Mouse (Mus musculus) MEL (cell line): ENCODE results near the gene Coq10a. TPM values are rescaled to one million over a fixed set of nuclear protein-coding genes. Genes with fewer than 3 reads are reported as not detected.
"Not testable (repeated sequence)": the region's sequence is repeated elsewhere in the genome, so short reads cannot be mapped to it uniquely, and the experiment has no call there.

Experiments
- DNase-seq: peaks from one replicate; pipeline ENCODE4 v3.0.0; 2011; ENCODE audit warnings: low read depth, low spot score
- H3K27ac ChIP-seq: 2 replicates; pipeline ENCODE4 v1.5.1; 2012; ENCODE audit warnings: low read depth, mild to moderate bottlenecking, control low read depth, low read length, moderate library complexity; ENCODE audit not compliant: control insufficient read depth
- H3K27me3 ChIP-seq, 2 experiments: fragments of 150-350 bp in 1 of 2; sonication (generic) in 1 of 2; 2 replicates each; pipeline ENCODE4 v1.6.1; 2012; ENCODE audit warnings: low read length in 2 of 2, mild to moderate bottlenecking in 2 of 2, improper control_type of control experiment in 1 of 2, moderate library complexity in 1 of 2; ENCODE audit not compliant: insufficient read depth in 2 of 2, control insufficient read depth in 1 of 2
- H3K36me3 ChIP-seq, 2 experiments: 2 replicates each; pipeline ENCODE4 v1.6.1; 2012 to 2014; ENCODE audit warnings: low read length in 2 of 2, improper control_type of control experiment in 1 of 2, inconsistent platforms in 1 of 2, mild to moderate bottlenecking in 1 of 2; ENCODE audit not compliant: insufficient read depth in 2 of 2, control insufficient read depth in 1 of 2
- H3K4me1 ChIP-seq, 2 experiments: fragments of 150-350 bp in 1 of 2; sonication (generic) in 1 of 2; 2 replicates each; pipeline ENCODE4 v1.6.1; 2012; ENCODE audit warnings: low read length in 2 of 2, improper control_type of control experiment in 1 of 2, mild to moderate bottlenecking in 1 of 2; ENCODE audit not compliant: insufficient read depth in 2 of 2, control insufficient read depth in 1 of 2
- H3K4me3 ChIP-seq, 2 experiments: fragments of 150-350 bp in 1 of 2; sonication (generic) in 1 of 2; 2 replicates each; pipeline ENCODE4 v1.5.1; 2012; ENCODE audit warnings: low read depth in 2 of 2, low read length in 2 of 2, mild to moderate bottlenecking in 2 of 2, moderate library complexity in 2 of 2, control low read depth in 1 of 2, improper control_type of control experiment in 1 of 2; ENCODE audit not compliant: control insufficient read depth in 1 of 2, insufficient read depth in 1 of 2
- H3K79me2 ChIP-seq: 2 replicates; pipeline ENCODE4 v1.6.1; 2012; ENCODE audit warnings: mild to moderate bottlenecking, low read length, moderate library complexity; ENCODE audit not compliant: control insufficient read depth, poor library complexity, insufficient read depth
- H3K9ac ChIP-seq: 2 replicates; pipeline ENCODE4 v1.6.1; 2012; ENCODE audit warnings: low read depth, mild to moderate bottlenecking, control low read depth, low read length, moderate library complexity; ENCODE audit not compliant: control insufficient read depth, poor library complexity, severe bottlenecking
- H3K9me3 ChIP-seq: fragments of 150-350 bp; sonication (generic); replicated peaks from 2 replicates; pipeline ENCODE4 v1.6.1; 2012; ENCODE audit warnings: mild to moderate bottlenecking, low read length, improper control_type of control experiment, moderate library complexity; ENCODE audit not compliant: insufficient read depth
- CHD2 ChIP-seq: IDR thresholded peaks from 2 replicates; pipeline ENCODE4 v1.6.1; 2011; ENCODE audit warnings: low read length, improper control_type of control experiment
- CTCF ChIP-seq, 3 experiments: IDR thresholded peaks in 2 of 3; conservative IDR thresholded peaks in 1 of 3; 2 replicates each; pipeline ENCODE4 v1.5.1; 2011 to 2012; ENCODE audit warnings: low read length in 3 of 3, low read depth in 2 of 3, mild to moderate bottlenecking in 2 of 3, improper control_type of control experiment in 1 of 3, inconsistent platforms in 1 of 3, mixed read lengths in 1 of 3, moderate library complexity in 1 of 3; ENCODE audit not compliant: control insufficient read depth in 1 of 3, insufficient read depth in 1 of 3, poor library complexity in 1 of 3, severe bottlenecking in 1 of 3
- EP300 ChIP-seq, 2 experiments: IDR thresholded peaks; 2 replicates each; pipeline ENCODE4 v1.6.1; 2011; ENCODE audit warnings: improper control_type of control experiment in 2 of 2, low read length in 2 of 2, low read depth in 1 of 2, mild to moderate bottlenecking in 1 of 2
- HCFC1 ChIP-seq: IDR thresholded peaks from 2 replicates; pipeline ENCODE4 v1.6.1; 2012; ENCODE audit warnings: low read depth, mild to moderate bottlenecking, inconsistent platforms, low read length, improper control_type of control experiment, moderate library complexity
- JUND ChIP-seq: IDR thresholded peaks from 2 replicates; pipeline ENCODE4 v1.6.1; 2011; ENCODE audit warnings: low read depth, mild to moderate bottlenecking, improper control_type of control experiment, low read length
- MAX ChIP-seq: IDR thresholded peaks from 2 replicates; pipeline ENCODE4 v1.6.1; 2011; ENCODE audit warnings: low read length, improper control_type of control experiment
- MAZ ChIP-seq: IDR thresholded peaks from 2 replicates; pipeline ENCODE4 v1.6.1; 2012; ENCODE audit warnings: low read depth, mild to moderate bottlenecking, inconsistent platforms, low read length, improper control_type of control experiment
- MXI1 ChIP-seq: IDR thresholded peaks from 2 replicates; pipeline ENCODE4 v1.6.1; 2011; ENCODE audit warnings: mild to moderate bottlenecking, low read depth, low read length, improper control_type of control experiment
- NELFE ChIP-seq: IDR thresholded peaks from 2 replicates; pipeline ENCODE4 v1.6.1; 2011; ENCODE audit warnings: low read depth, low read length, improper control_type of control experiment
- POLR2AphosphoS5 ChIP-seq: IDR thresholded peaks from 2 replicates; pipeline ENCODE4 v1.6.1; 2012; ENCODE audit warnings: low read depth, borderline replicate concordance, mild to moderate bottlenecking, inconsistent platforms, low read length, moderate library complexity, mixed read lengths
- RAD21 ChIP-seq: IDR thresholded peaks from 2 replicates; pipeline ENCODE4 v1.6.1; 2011; ENCODE audit warnings: mild to moderate bottlenecking, low read depth, low read length, improper control_type of control experiment
- RCOR1 ChIP-seq: IDR thresholded peaks from 2 replicates; pipeline ENCODE4 v1.6.1; 2012; ENCODE audit warnings: low read depth, mild to moderate bottlenecking, inconsistent platforms, low read length, improper control_type of control experiment
- SIN3A ChIP-seq: IDR thresholded peaks from 2 replicates; pipeline ENCODE4 v1.6.1; 2012; ENCODE audit warnings: low read length, improper control_type of control experiment, inconsistent platforms
- SMC3 ChIP-seq: IDR thresholded peaks from 2 replicates; pipeline ENCODE4 v1.6.1; 2011; ENCODE audit warnings: low read depth, low read length, improper control_type of control experiment
- TBP ChIP-seq: IDR thresholded peaks from 2 replicates; pipeline ENCODE4 v1.8.0; 2011; ENCODE audit warnings: low read depth, low read length, improper control_type of control experiment
- UBTF ChIP-seq: IDR thresholded peaks from 2 replicates; pipeline ENCODE4 v1.6.1; 2012; ENCODE audit warnings: low read depth, mild to moderate bottlenecking, inconsistent platforms, low read length, improper control_type of control experiment, moderate library complexity, borderline replicate concordance; ENCODE audit not compliant: insufficient read depth
- ZMIZ1 ChIP-seq: IDR thresholded peaks from 2 replicates; pipeline ENCODE4 v1.6.1; 2012; ENCODE audit warnings: low read depth, mild to moderate bottlenecking, inconsistent platforms, low read length, improper control_type of control experiment, moderate library complexity
- ZNF384 ChIP-seq: IDR thresholded peaks from 2 replicates; pipeline ENCODE4 v1.6.1; 2012; ENCODE audit warnings: low read depth, mild to moderate bottlenecking, inconsistent platforms, low read length, improper control_type of control experiment
- polyA plus RNA-seq, 2 experiments: library from polyadenylated mRNA; stranded (reverse) in 1 of 2; unstranded in 1 of 2; fragments of >175 nt in 1 of 2; fragments of >200 nt in 1 of 2; gene quantifications; 2 replicates each; pipeline versions ENCODE4 v1.2.1 to v1.2.4; 2012; ENCODE audit warnings: low replicate concordance in 2 of 2, low read depth in 1 of 2; ENCODE audit not compliant: insufficient read length in 2 of 2, insufficient read depth in 1 of 2, missing spikeins in 1 of 2
- total RNA-seq: library from RNA; depleted of rRNA; stranded (reverse); fragments of 300-350 nt; gene quantifications from 2 replicates; pipeline ENCODE4 v1.2.3, GENCODE M21; 2012

Coq10a gene
- total and polyA plus RNA-seq, 3 experiments, result 7.7 to 14.1 TPM; not detected in 1

- H3K4me1 ChIP-seq, result peaks cover 10 to 27% of the 10 kb centered on the region in 2 experiments
- H3K36me3 ChIP-seq, result peaks cover 0 to 30% of the 10 kb centered on the region in 2 experiments; a peak in 2 of 4 replicates
- H3K27me3 ChIP-seq, H3K79me2 ChIP-seq, H3K9ac ChIP-seq, H3K4me3 ChIP-seq, H3K9me3 ChIP-seq, H3K27ac ChIP-seq: not testable (repeated sequence)
- peak; percentile 48 for DNase-seq
- TF ChIP-seq ZNF384 (peak; percentile 58), TBP (peak; percentile 95)
Measured at GRCm38 (mm10) chr10:128332358-128333249, 36.2 kb downstream of the Coq10a start.

GRCm38 (mm10) chr10:128327610-128328009, 41.2 kb downstream of the Coq10a start:
- no peak overlapping the region for H3K4me3 ChIP-seq
- H3K36me3 ChIP-seq, result peaks cover 0 to 16% of the 10 kb centered on the region in 2 experiments; a peak in 2 of 4 replicates
- no peaks in the 10 kb centered on the region for H3K27me3 ChIP-seq
- H3K4me1 ChIP-seq, result peaks cover 2 to 17% of the 10 kb centered on the region in 2 experiments; a peak in 3 of 4 replicates
- H3K79me2 ChIP-seq, result peaks cover 11% of the 10 kb centered on the region
- TF ChIP-seq UBTF (no peak), CTCF (IDR thresholded peaks at IDR 0.05 in 2 of 3, conservative IDR thresholded peaks at IDR 0.05 in 1 of 3; ENCODE audit: control insufficient read depth in 1 of 3, insufficient read depth in 1 of 3, low read depth in 2 of 3, low read length in 3 of 3, poor library complexity in 1 of 3, severe bottlenecking in 1 of 3) (peak; percentile 21 to 65 (median 63); a peak in 5 of 6 replicates), ZMIZ1 (no peak), ZNF384 (peak; percentile 36; the same call in 1 of the 2 replicates), SMC3 (peak; percentile 57), RAD21 (peak; percentile 35)
- no peak overlapping the region for H3K27ac ChIP-seq
- H3K9ac ChIP-seq, result no peak overlapping the region
- DNase-seq, result peak; percentile 62
- H3K9me3 ChIP-seq, result no peaks in the 10 kb centered on the region

GRCm38 (mm10) chr10:128326825-128327224, 42.0 kb downstream of the Coq10a start:
- Histone ChIP-seq H3K4me3 (no peak overlapping the region), H3K36me3 (peaks cover 0 to 14% of the 10 kb centered on the region in 2 experiments; a peak in 2 of 4 replicates), H3K79me2 (peaks cover 14% of the 10 kb centered on the region), H3K27me3 (no peaks in the 10 kb centered on the region), H3K4me1 (peaks cover 2 to 13% of the 10 kb centered on the region in 2 experiments; a peak in 3 of 4 replicates), H3K9ac (no peak overlapping the region), H3K27ac (no peak overlapping the region), H3K9me3 (no peaks in the 10 kb centered on the region)
- TF ChIP-seq NELFE (no peak), POLR2AphosphoS5 (no peak), SIN3A (no peak), JUND (no peak), CHD2 (no peak), ZNF384 (no peak), MAX (no peak), MXI1 (no peak), EP300 (IDR thresholded peaks at IDR 0.05; ENCODE audit: low read depth in 1 of 2, low read length in 2 of 2) (no peak), UBTF (no peak), HCFC1 (no peak), MAZ (no peak), RCOR1 (no peak)
- no peak for DNase-seq
